Mouse (Mus musculus) midbrain, postnatal 0 days (tissue): ENCODE results near the gene Ahcyl1. TPM values are rescaled to one million over a fixed set of nuclear protein-coding genes. Genes with fewer than 3 reads are reported as not detected.

Experiments
- ATAC-seq: fragments of 200-750 bp; cut with Nextera tagmentation; 2 replicates; pipeline ENCODE4 v1.8.0; 2017; ENCODE audit warnings: moderate number of reproducible peaks, mild to moderate bottlenecking, moderate TSS enrichment, moderate library complexity; ENCODE audit not compliant: low FRiP score
- DNase-seq: peaks from one replicate; pipeline ENCODE4 v3.0.0-alpha.2; 2015; ENCODE audit warnings: low spot score
- H3K27ac ChIP-seq: fragments of 300-500 bp; sonication (generic); 2 replicates; pipeline ENCODE4 v1.5.1; 2014; ENCODE audit warnings: low read depth, mild to moderate bottlenecking, low read length, mixed read lengths
- H3K27me3 ChIP-seq: fragments of 300-500 bp; sonication (generic); 2 replicates; pipeline ENCODE4 v1.6.1; 2014; ENCODE audit warnings: low read length, control low read depth, mixed read lengths; ENCODE audit not compliant: insufficient read depth
- H3K36me3 ChIP-seq: fragments of 300-500 bp; sonication (generic); 2 replicates; pipeline ENCODE4 v1.6.1; 2014; ENCODE audit warnings: low read length, control low read depth, mixed read lengths; ENCODE audit not compliant: insufficient read depth
- H3K4me1 ChIP-seq: fragments of 300-500 bp; sonication (generic); 2 replicates; pipeline ENCODE4 v1.6.1; 2014; ENCODE audit warnings: mild to moderate bottlenecking, control low read depth, antibody characterized with exemption, low read length, mixed read lengths; ENCODE audit not compliant: insufficient read depth
- H3K4me2 ChIP-seq: fragments of 300-500 bp; sonication (generic); 2 replicates; pipeline ENCODE4 v1.6.1; 2014; ENCODE audit warnings: low read depth, mild to moderate bottlenecking, low read length, mixed read lengths; ENCODE audit not compliant: poor library complexity, severe bottlenecking
- H3K4me3 ChIP-seq: fragments of 300-500 bp; sonication (generic); 2 replicates; pipeline ENCODE4 v1.5.1; 2014; ENCODE audit warnings: low read depth, mild to moderate bottlenecking, low read length, moderate library complexity
- H3K9ac ChIP-seq: fragments of 300-500 bp; sonication (generic); replicated peaks from 2 replicates; pipeline ENCODE4 v1.6.1; 2014; ENCODE audit warnings: mild to moderate bottlenecking, low read length, moderate library complexity, mixed read lengths; ENCODE audit not compliant: poor library complexity, severe bottlenecking
- H3K9me3 ChIP-seq: fragments of 300-500 bp; sonication (generic); 2 replicates; pipeline ENCODE4 v1.6.1; 2016; ENCODE audit warnings: low read length, control low read depth
- CTCF ChIP-seq: IDR thresholded peaks from 2 replicates; pipeline ENCODE4 v1.5.1; 2016; ENCODE audit warnings: antibody characterized with exemption, mild to moderate bottlenecking
- WGBS: fragments of 180-500 bp; shearing (Covaris S2); extraction: QIAGEN DNeasy Blood & Tissue Kit; methylation state at CpG from one replicate; pipeline ENCODE4 v1.1.7; 2014; 5-methylcytosine and 5-hydroxymethylcytosine counted together
- polyA plus RNA-seq: library from polyadenylated mRNA; unstranded; fragments of >200 nt; fragmentation: Nextera tagmentation; extraction: Ambion mirVana; gene quantifications from 2 replicates; pipeline ENCODE4 v1.2.1, GENCODE M21; 2015
- total RNA-seq: library from RNA; depleted of rRNA; stranded (reverse); fragments of >200 nt; gene quantifications from 2 replicates; pipeline ENCODE4 v1.2.3, GENCODE M21; 2014

Gene Ahcyl1
- total and polyA plus RNA-seq, 2 experiments from 2014 or later: 65.9 to 111 TPM

DNA sequence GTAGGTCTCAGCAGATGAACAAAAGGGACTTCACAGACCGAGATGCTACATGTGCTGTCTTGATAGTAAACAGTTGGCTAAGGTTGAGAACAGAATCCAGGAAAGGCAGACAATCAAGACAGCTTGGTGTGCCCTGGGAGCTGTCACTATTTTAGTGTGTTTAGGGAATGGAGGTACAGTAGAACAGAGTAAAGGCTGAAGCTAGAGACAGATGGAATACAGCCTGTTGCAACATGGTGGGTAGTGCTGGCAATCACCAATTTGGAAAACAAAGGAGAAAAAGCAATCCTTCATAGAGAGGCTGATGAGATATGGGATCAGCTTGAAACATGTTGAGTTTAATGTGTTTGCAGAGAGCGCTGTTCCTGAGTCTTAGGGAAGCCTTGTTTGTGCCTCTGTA is 4.3 kb upstream of the Ahcyl1 start:
- DNase-seq (no peak), ATAC-seq (no peak)
- H3K9ac ChIP-seq: no peak overlapping the region
- WGBS: 91% methylated on average over 2 of the region's 2 CpGs
- no peak overlapping the region for H3K4me3 ChIP-seq
- H3K4me2 ChIP-seq: no peak overlapping the region
- H3K9me3 ChIP-seq: no peaks in the 10 kb centered on the region
- H3K36me3 ChIP-seq: no peaks in the 10 kb centered on the region
- TF ChIP-seq CTCF: no peak
- no peaks in the 10 kb centered on the region for H3K4me1 ChIP-seq
- no peak overlapping the region for H3K27ac ChIP-seq
- no peaks in the 10 kb centered on the region for H3K27me3 ChIP-seq

GRCm38 (mm10) chr3:107696910-107697309 is 550 bp upstream of the Ahcyl1 start:
- H3K4me3 ChIP-seq: peak overlapping the region; percentile 67; the same call in 1 of the 2 replicates
- no peak overlapping the region; the same call in 1 of the 2 replicates for H3K4me2 ChIP-seq
- H3K27me3 ChIP-seq: no peaks in the 10 kb centered on the region
- H3K9ac ChIP-seq: no peak overlapping the region; the same call in 1 of the 2 replicates
- H3K9me3 ChIP-seq: no peaks in the 10 kb centered on the region
- H3K36me3 ChIP-seq: no peaks in the 10 kb centered on the region
- H3K27ac ChIP-seq: no peak overlapping the region
- no peak for TF ChIP-seq CTCF
- WGBS: 36% methylated on average over 3 of the region's 3 CpGs
- DNase-seq (no peak), ATAC-seq (no peak)
- peaks cover 17% of the 10 kb centered on the region for H3K4me1 ChIP-seq

GRCm38 (mm10) chr3:107695219-107695947 is 977 bp downstream of the Ahcyl1 start:
- Histone ChIP-seq H3K9ac (peak overlapping the region; percentile 86), H3K4me1 (peaks cover 19% of the 10 kb centered on the region), H3K27me3 (no peaks in the 10 kb centered on the region), H3K27ac (peak overlapping the region; percentile 96), H3K4me2 (peak overlapping the region; percentile 76), H3K9me3 (no peaks in the 10 kb centered on the region), H3K36me3 (no peaks in the 10 kb centered on the region), H3K4me3 (peak overlapping the region; percentile 67)
- 5% methylated on average over 16 of the region's 16 CpGs for WGBS
- ATAC-seq: no peak
- no peak for TF ChIP-seq CTCF
- DNase-seq: no peak

DNA sequence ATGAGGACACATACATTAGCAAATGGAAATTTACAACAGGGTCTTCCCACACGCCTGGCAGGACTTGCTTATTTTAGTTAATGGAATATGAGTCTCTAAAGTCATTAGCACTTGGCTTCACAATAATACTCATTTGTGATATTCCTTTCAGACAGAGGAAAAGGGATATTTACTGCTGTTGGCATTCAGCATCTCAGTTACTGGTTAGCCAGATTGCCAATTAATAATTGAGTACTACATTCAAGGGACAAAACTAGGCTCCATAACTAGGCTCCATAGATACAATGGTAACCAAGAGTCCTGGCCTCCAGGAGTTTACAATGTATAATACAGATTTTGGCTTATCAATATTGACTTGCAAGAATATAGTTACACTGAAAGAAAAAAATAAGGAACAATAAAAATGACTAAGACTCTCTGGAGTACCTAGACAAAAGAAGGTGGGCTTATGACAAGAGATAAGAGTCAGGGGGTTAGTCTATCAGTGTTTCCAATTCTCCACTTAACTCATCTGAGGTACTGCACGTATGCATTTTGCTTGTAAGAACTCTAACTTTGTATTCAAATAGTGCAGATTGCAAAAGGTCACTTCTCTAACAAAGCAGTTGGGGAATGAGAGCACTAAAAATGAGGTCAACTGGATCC is 2.0 kb downstream of the Ahcyl1 start:
- Histone ChIP-seq H3K27ac (peak overlapping the region; percentile 96; the same call in 1 of the 2 replicates), H3K27me3 (no peaks in the 10 kb centered on the region), H3K9me3 (no peaks in the 10 kb centered on the region), H3K4me2 (peak overlapping the region; percentile 76), H3K9ac (peak overlapping the region; percentile 86), H3K4me1 (peaks cover 21% of the 10 kb centered on the region), H3K36me3 (no peaks in the 10 kb centered on the region), H3K4me3 (peak overlapping the region; percentile 67)
- DNase-seq: no peak
- 49% methylated on average over 2 of the region's 2 CpGs for WGBS
- no peak for TF ChIP-seq CTCF
- no peak for ATAC-seq

DNA sequence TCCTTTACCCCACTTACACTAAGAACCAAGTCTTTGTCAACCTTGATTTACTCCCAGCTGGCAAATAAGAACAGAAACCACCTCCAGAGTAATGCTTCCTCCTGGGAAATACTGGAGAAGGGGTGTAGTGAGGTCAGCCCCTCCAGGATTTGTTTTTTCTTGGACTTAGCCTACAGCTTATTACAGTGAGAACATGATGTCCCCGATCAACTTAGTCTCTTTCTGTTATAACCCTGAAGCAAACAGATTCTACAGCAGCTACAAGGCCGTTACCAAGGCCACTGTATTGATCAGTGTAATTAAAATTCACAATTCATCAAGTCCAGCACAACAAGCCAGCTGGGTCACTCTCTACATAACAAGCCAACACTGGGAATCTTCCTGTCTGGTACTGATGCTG is 6.0 kb downstream of the Ahcyl1 start:
- Histone ChIP-seq H3K9me3 (no peaks in the 10 kb centered on the region), H3K4me2 (0 out of 2 replicates have a peak overlapping the region, but pooled peaks have one; percentile 23), H3K27me3 (no peaks in the 10 kb centered on the region), H3K27ac (peak overlapping the region; percentile 32; the same call in 1 of the 2 replicates), H3K4me3 (no peak overlapping the region), H3K36me3 (no peaks in the 10 kb centered on the region), H3K4me1 (peaks cover 21% of the 10 kb centered on the region), H3K9ac (no peak overlapping the region)
- DNase-seq: peak; percentile 63
- 46% methylated on average over 2 of the region's 2 CpGs for WGBS
- no peak for TF ChIP-seq CTCF
- ATAC-seq: peak; percentile 24

DNA sequence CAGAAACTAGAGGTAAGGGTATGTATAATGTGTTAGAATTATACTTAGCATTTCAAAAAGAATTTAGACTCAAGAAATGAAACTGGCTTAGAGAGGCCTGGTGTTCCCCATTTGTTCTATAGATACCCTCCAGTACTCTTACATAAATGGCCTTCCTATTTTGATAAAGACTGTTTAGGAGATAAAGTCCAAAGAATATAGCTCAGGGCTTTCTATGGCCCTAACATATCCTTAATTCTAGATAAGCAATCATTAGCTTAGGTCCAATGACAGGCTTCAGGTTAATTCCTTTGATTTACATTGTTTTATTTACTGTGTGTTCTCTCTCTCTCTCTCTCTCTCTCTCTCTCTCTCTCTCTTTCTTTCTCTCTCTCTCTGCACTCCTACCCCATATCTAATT is 7.1 kb downstream of the Ahcyl1 start:
- no peaks in the 10 kb centered on the region for H3K9me3 ChIP-seq
- H3K4me1 ChIP-seq: peaks cover 16% of the 10 kb centered on the region
- H3K36me3 ChIP-seq: no peaks in the 10 kb centered on the region
- no peak overlapping the region for H3K27ac ChIP-seq
- no peak for TF ChIP-seq CTCF
- DNase-seq: no peak
- no peak overlapping the region for H3K4me3 ChIP-seq
- no peak for ATAC-seq
- no peaks in the 10 kb centered on the region for H3K27me3 ChIP-seq
- H3K9ac ChIP-seq: no peak overlapping the region
- H3K4me2 ChIP-seq: no peak overlapping the region
